Mouse (Mus musculus) forebrain, embryonic 12.5 days (tissue): ENCODE data around the gene Slc38a1. TPM values are rescaled to one million over a fixed set of nuclear protein-coding genes. Genes with fewer than 3 reads are reported as not detected.

Source experiments
- ATAC-seq: fragments of 200-750 bp; cut with Nextera tagmentation; 2 replicates; pipeline ENCODE4 v1.8.0; 2017; ENCODE audit warnings: moderate TSS enrichment; ENCODE audit not compliant: low FRiP score
- H3K27ac ChIP-seq: fragments of 300-500 bp; sonication (generic); 2 replicates; pipeline ENCODE4 v1.5.1; 2016; ENCODE audit warnings: mild to moderate bottlenecking
- H3K27me3 ChIP-seq: fragments of 300-500 bp; sonication (generic); 2 replicates; pipeline ENCODE4 v1.6.1; 2016; ENCODE audit warnings: mild to moderate bottlenecking
- H3K36me3 ChIP-seq: fragments of 300-500 bp; sonication (generic); replicated peaks from 2 replicates; pipeline ENCODE4 v1.6.1; 2016; ENCODE audit warnings: mild to moderate bottlenecking
- H3K4me1 ChIP-seq: fragments of 300-500 bp; sonication (generic); 2 replicates; pipeline ENCODE4 v1.6.1; 2016
- H3K4me2 ChIP-seq: fragments of 300-500 bp; sonication (generic); 2 replicates; pipeline ENCODE4 v1.6.1; 2016; ENCODE audit warnings: mild to moderate bottlenecking, moderate library complexity
- H3K4me3 ChIP-seq: fragments of 300-500 bp; sonication (generic); replicated peaks from 2 replicates; pipeline ENCODE4 v1.5.1; 2016; ENCODE audit warnings: mild to moderate bottlenecking
- H3K9ac ChIP-seq: fragments of 300-500 bp; sonication (generic); 2 replicates; pipeline ENCODE4 v1.6.1; 2016; ENCODE audit warnings: mild to moderate bottlenecking
- H3K9me3 ChIP-seq: fragments of 300-500 bp; sonication (generic); 2 replicates; pipeline ENCODE4 v1.6.1; 2016
- WGBS: fragments of 180-500 bp; shearing (Covaris S2); methylation state at CpG from one replicate; pipeline ENCODE4 v1.1.7; 2016; 5-methylcytosine and 5-hydroxymethylcytosine counted together
- polyA plus RNA-seq: library from polyadenylated mRNA; unstranded; fragments of >200 nt; fragmentation: Nextera tagmentation; extraction: Ambion mirVana; gene quantifications from 2 replicates; pipeline ENCODE4 v1.2.1, GENCODE M21; 2016

Gene Slc38a1
- polyA plus RNA-seq, 1 experiment from 2014 or later, result 148 TPM

- H3K27ac ChIP-seq, result no peak overlapping the region
- no peaks in the 10 kb centered on the region for H3K27me3 ChIP-seq
- no peak overlapping the region for H3K4me2 ChIP-seq
- no peak overlapping the region for H3K9ac ChIP-seq
- H3K9me3 ChIP-seq, result no peaks in the 10 kb centered on the region
- H3K36me3 ChIP-seq, result peaks cover 29% of the 10 kb centered on the region
- 54% methylated on average over 21 of the region's 21 CpGs for WGBS
- H3K4me3 ChIP-seq, result no peak overlapping the region
- 0 out of 2 replicates have a peak, but pooled peaks have one; percentile 34 for ATAC-seq
- H3K4me1 ChIP-seq, result peaks cover 53% of the 10 kb centered on the region
Observed at GRCm38 (mm10) chr15:96599852-96600781, 42.6 kb downstream of the Slc38a1 start.

GRCm38 (mm10) chr15:96598888-96599578 is 43.7 kb downstream of the Slc38a1 start:
- Histone ChIP-seq H3K27ac (no peak overlapping the region), H3K36me3 (peaks cover 26% of the 10 kb centered on the region), H3K9me3 (no peaks in the 10 kb centered on the region), H3K4me1 (peaks cover 45% of the 10 kb centered on the region), H3K4me2 (no peak overlapping the region), H3K9ac (no peak overlapping the region), H3K4me3 (no peak overlapping the region), H3K27me3 (no peaks in the 10 kb centered on the region)
- ATAC-seq, result no peak
- 77% methylated on average over 11 of the region's 11 CpGs for WGBS

- Histone ChIP-seq H3K36me3 (peaks cover 34% of the 10 kb centered on the region), H3K27me3 (no peaks in the 10 kb centered on the region), H3K4me3 (no peak overlapping the region), H3K9ac (no peak overlapping the region), H3K4me2 (no peak overlapping the region), H3K27ac (no peak overlapping the region), H3K9me3 (no peaks in the 10 kb centered on the region), H3K4me1 (peaks cover 51% of the 10 kb centered on the region)
- WGBS, result 82% methylated on average over 9 of the region's 9 CpGs
- no peak for ATAC-seq
Observed at GRCm38 (mm10) chr15:96597116-96597515, 45.6 kb downstream of the Slc38a1 start.

- Histone ChIP-seq H3K27ac (0 out of 2 replicates have a peak overlapping the region, but pooled peaks have one; percentile 71), H3K36me3 (peaks cover 43% of the 10 kb centered on the region), H3K4me2 (no peak overlapping the region), H3K4me3 (no peak overlapping the region), H3K27me3 (no peaks in the 10 kb centered on the region), H3K9ac (no peak overlapping the region), H3K4me1 (peaks cover 38% of the 10 kb centered on the region), H3K9me3 (no peaks in the 10 kb centered on the region)
- no peak for ATAC-seq
- WGBS, result 93% methylated on average over 7 of the region's 7 CpGs
Observed at GRCm38 (mm10) chr15:96594316-96594715, 48.4 kb downstream of the Slc38a1 start.

- peak overlapping the region; percentile 71 for H3K27ac ChIP-seq
- H3K4me1 ChIP-seq, result peaks cover 38% of the 10 kb centered on the region
- no peak overlapping the region for H3K4me3 ChIP-seq
- H3K27me3 ChIP-seq, result no peaks in the 10 kb centered on the region
- H3K9ac ChIP-seq, result no peak overlapping the region
- no peak for ATAC-seq
- H3K36me3 ChIP-seq, result peaks cover 45% of the 10 kb centered on the region
- H3K4me2 ChIP-seq, result no peak overlapping the region
- no peaks in the 10 kb centered on the region for H3K9me3 ChIP-seq
- 88% methylated on average over 7 of the region's 7 CpGs for WGBS
Observed at GRCm38 (mm10) chr15:96593866-96594265, 48.8 kb downstream of the Slc38a1 start.

GRCm38 (mm10) chr15:96593457-96593856 is 49.3 kb downstream of the Slc38a1 start:
- peaks cover 49% of the 10 kb centered on the region for H3K36me3 ChIP-seq
- H3K4me1 ChIP-seq, result peaks cover 36% of the 10 kb centered on the region
- H3K27ac ChIP-seq, result peak overlapping the region; percentile 71
- H3K4me2 ChIP-seq, result no peak overlapping the region
- WGBS, result 52% methylated on average over 6 of the region's 6 CpGs
- H3K9ac ChIP-seq, result no peak overlapping the region
- ATAC-seq, result no peak
- H3K27me3 ChIP-seq, result no peaks in the 10 kb centered on the region
- H3K4me3 ChIP-seq, result no peak overlapping the region
- H3K9me3 ChIP-seq, result no peaks in the 10 kb centered on the region

- peak overlapping the region; percentile 71 for H3K27ac ChIP-seq
- H3K9me3 ChIP-seq, result no peaks in the 10 kb centered on the region
- H3K36me3 ChIP-seq, result peaks cover 51% of the 10 kb centered on the region
- no peaks in the 10 kb centered on the region for H3K27me3 ChIP-seq
- peaks cover 33% of the 10 kb centered on the region for H3K4me1 ChIP-seq
- ATAC-seq, result no peak
- H3K4me3 ChIP-seq, result no peak overlapping the region
- no peak overlapping the region for H3K4me2 ChIP-seq
- WGBS, result 72% methylated on average over 13 of the region's 13 CpGs
- no peak overlapping the region for H3K9ac ChIP-seq
Observed at GRCm38 (mm10) chr15:96592976-96593375, 49.7 kb downstream of the Slc38a1 start.

GRCm38 (mm10) chr15:96591876-96592417 is 50.8 kb downstream of the Slc38a1 start:
- Histone ChIP-seq H3K4me2 (no peak overlapping the region), H3K27me3 (no peaks in the 10 kb centered on the region), H3K27ac (no peak overlapping the region), H3K36me3 (peaks cover 55% of the 10 kb centered on the region), H3K4me3 (no peak overlapping the region), H3K4me1 (peaks cover 27% of the 10 kb centered on the region), H3K9me3 (no peaks in the 10 kb centered on the region), H3K9ac (no peak overlapping the region)
- 80% methylated on average over 10 of the region's 10 CpGs for WGBS
- no peak for ATAC-seq

GRCm38 (mm10) chr15:96588996-96589657 is 53.6 kb downstream of the Slc38a1 start:
- ATAC-seq, result no peak
- Histone ChIP-seq H3K4me2 (no peak overlapping the region), H3K27ac (no peak overlapping the region), H3K4me3 (no peak overlapping the region), H3K9ac (no peak overlapping the region), H3K9me3 (no peaks in the 10 kb centered on the region), H3K36me3 (peaks cover 79% of the 10 kb centered on the region), H3K27me3 (no peaks in the 10 kb centered on the region), H3K4me1 (peaks cover 26% of the 10 kb centered on the region)
- 77% methylated on average over 9 of the region's 9 CpGs for WGBS

- H3K9ac ChIP-seq, result no peak overlapping the region
- H3K9me3 ChIP-seq, result no peaks in the 10 kb centered on the region
- H3K4me1 ChIP-seq, result peaks cover 16% of the 10 kb centered on the region
- H3K27me3 ChIP-seq, result no peaks in the 10 kb centered on the region
- no peak overlapping the region for H3K4me2 ChIP-seq
- no peak overlapping the region for H3K27ac ChIP-seq
- H3K36me3 ChIP-seq, result peaks cover 85% of the 10 kb centered on the region
- ATAC-seq, result no peak
- WGBS, result 97% methylated on average over 8 of the region's 8 CpGs
- H3K4me3 ChIP-seq, result no peak overlapping the region
Observed at GRCm38 (mm10) chr15:96587998-96588397, 54.7 kb downstream of the Slc38a1 start.

GRCm38 (mm10) chr15:96583371-96584008 is 59.2 kb downstream of the Slc38a1 start:
- Histone ChIP-seq H3K27ac (no peak overlapping the region), H3K4me2 (no peak overlapping the region), H3K27me3 (no peaks in the 10 kb centered on the region), H3K9ac (no peak overlapping the region), H3K36me3 (peaks cover 73% of the 10 kb centered on the region), H3K4me3 (no peak overlapping the region), H3K4me1 (no peaks in the 10 kb centered on the region), H3K9me3 (no peaks in the 10 kb centered on the region)
- no peak for ATAC-seq
- 95% methylated on average over 15 of the region's 15 CpGs for WGBS
